Mouse (Mus musculus): Measurements from ENCODE around the gene Vmp1. TPM values are rescaled to one million over a fixed set of nuclear protein-coding genes. Genes with fewer than 3 reads are reported as not detected.

Gene Vmp1
- polyA plus RNA-seq, 1 experiment from 2014 or later, result 387 TPM

DNA sequence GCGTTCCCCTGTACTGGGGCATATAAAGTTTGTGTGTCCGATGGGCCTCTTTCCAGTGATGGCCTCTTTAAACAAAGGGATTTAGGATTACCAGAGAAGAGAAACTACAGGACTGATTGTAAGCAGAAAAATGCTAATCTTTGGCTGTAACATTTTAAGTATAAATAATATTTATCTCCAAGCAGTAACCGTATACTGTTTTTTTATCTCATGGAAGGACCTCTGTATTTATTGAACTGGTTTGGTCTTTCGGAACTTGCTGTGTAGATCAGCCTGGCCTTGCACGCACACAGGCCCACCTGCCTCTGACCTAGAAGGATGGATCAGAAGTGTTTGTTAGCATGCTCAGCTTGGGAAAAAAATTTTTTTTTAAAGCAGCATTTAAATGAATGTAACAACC is 69.0 kb downstream of the Vmp1 start:
- no peak for ATAC-seq
- Histone ChIP-seq H3K4me2 (replicated peaks; ENCODE audit: low read depth) (no peak overlapping the region), H3K27me3 (replicated peaks; ENCODE audit: control insufficient read depth, insufficient read depth, low read length) (no peaks in the 10 kb centered on the region), H3K4me3 (ENCODE audit: low read depth, low read length) (no peak overlapping the region), H3K9ac (ENCODE audit: low read depth, low read length) (no peak overlapping the region; the same call in 1 of the 2 replicates), H3K27ac (ENCODE audit: low read depth, low read length) (0 out of 2 replicates have a peak overlapping the region, but pooled peaks have one; percentile 4), H3K36me3 (ENCODE audit: control insufficient read depth, insufficient read depth) (peaks cover 10% of the 10 kb centered on the region; the same call in 1 of the 2 replicates), H3K9me3 (ENCODE audit: control insufficient read depth) (no peaks in the 10 kb centered on the region), H3K4me1 (replicated peaks; ENCODE audit: control insufficient read depth, insufficient read depth, low read length) (no peaks in the 10 kb centered on the region; the same call in 1 of the 2 replicates)
- 64% methylated on average over 5 of the region's 5 CpGs for WGBS
- no peak for TF ChIP-seq CTCF (IDR thresholded peaks at IDR 0.05; ENCODE audit: low read depth)

DNA sequence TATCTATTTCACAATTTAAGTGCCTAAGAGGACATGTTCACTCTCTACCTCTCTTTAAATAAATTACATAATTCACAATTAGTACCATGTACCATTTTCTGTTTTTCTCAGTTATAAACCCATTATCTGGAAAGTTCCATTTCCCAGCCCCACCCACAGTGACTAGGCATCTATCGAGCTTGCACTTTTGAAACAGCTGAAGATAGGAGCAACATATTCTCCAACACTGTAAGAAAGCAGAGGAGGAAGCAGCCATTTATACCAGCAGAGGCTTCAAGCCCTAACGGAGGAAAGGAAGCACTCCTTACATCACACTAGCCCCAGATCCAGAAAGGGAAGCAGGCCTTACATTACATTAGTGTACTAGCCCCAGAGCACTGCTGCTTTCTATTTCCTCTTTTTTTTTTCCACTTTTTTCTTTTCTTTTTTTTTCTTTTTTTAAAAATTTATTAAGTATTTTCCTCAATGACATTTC is 69.5 kb downstream of the Vmp1 start:
- Histone ChIP-seq H3K36me3 (ENCODE audit: control insufficient read depth, insufficient read depth) (peaks cover 10% of the 10 kb centered on the region; the same call in 1 of the 2 replicates), H3K9me3 (ENCODE audit: control insufficient read depth) (no peaks in the 10 kb centered on the region), H3K9ac (ENCODE audit: low read depth, low read length) (no peak overlapping the region), H3K4me2 (replicated peaks; ENCODE audit: low read depth) (no peak overlapping the region), H3K27me3 (replicated peaks; ENCODE audit: control insufficient read depth, insufficient read depth, low read length) (no peaks in the 10 kb centered on the region), H3K4me1 (replicated peaks; ENCODE audit: control insufficient read depth, insufficient read depth, low read length) (no peaks in the 10 kb centered on the region; the same call in 1 of the 2 replicates), H3K27ac (ENCODE audit: low read depth, low read length) (0 out of 2 replicates have a peak overlapping the region, but pooled peaks have one; percentile 4), H3K4me3 (ENCODE audit: low read depth, low read length) (no peak overlapping the region)
- 18% methylated on average over 2 of the region's 2 CpGs for WGBS
- peak; percentile 34; the same call in 1 of the 2 replicates for ATAC-seq
- TF ChIP-seq CTCF (IDR thresholded peaks at IDR 0.05; ENCODE audit: low read depth), result no peak

GRCm38 (mm10) chr11:86611991-86612390 is 71.6 kb downstream of the Vmp1 start:
- no peak for ATAC-seq
- Histone ChIP-seq H3K9ac (ENCODE audit: low read depth, low read length) (no peak overlapping the region), H3K4me1 (replicated peaks; ENCODE audit: control insufficient read depth, insufficient read depth, low read length) (no peaks in the 10 kb centered on the region; the same call in 1 of the 2 replicates), H3K4me3 (ENCODE audit: low read depth, low read length) (no peak overlapping the region), H3K27ac (ENCODE audit: low read depth, low read length) (no peak overlapping the region), H3K27me3 (replicated peaks; ENCODE audit: control insufficient read depth, insufficient read depth, low read length) (no peaks in the 10 kb centered on the region), H3K4me2 (replicated peaks; ENCODE audit: low read depth) (no peak overlapping the region), H3K36me3 (ENCODE audit: control insufficient read depth, insufficient read depth) (peaks cover 10% of the 10 kb centered on the region; the same call in 1 of the 2 replicates), H3K9me3 (ENCODE audit: control insufficient read depth) (no peaks in the 10 kb centered on the region)
- 92% methylated on average over 1 of the region's 1 CpGs for WGBS
- no peak for TF ChIP-seq CTCF (IDR thresholded peaks at IDR 0.05; ENCODE audit: low read depth)

- Histone ChIP-seq H3K9ac (ENCODE audit: low read depth, low read length) (no peak overlapping the region), H3K4me3 (ENCODE audit: low read depth, low read length) (no peak overlapping the region), H3K36me3 (ENCODE audit: control insufficient read depth, insufficient read depth) (peaks cover 9% of the 10 kb centered on the region; the same call in 1 of the 2 replicates), H3K27ac (ENCODE audit: low read depth, low read length) (no peak overlapping the region), H3K4me1 (replicated peaks; ENCODE audit: control insufficient read depth, insufficient read depth, low read length) (peaks cover under 1% of the 10 kb centered on the region; the same call in 1 of the 2 replicates), H3K27me3 (replicated peaks; ENCODE audit: control insufficient read depth, insufficient read depth, low read length) (no peaks in the 10 kb centered on the region), H3K4me2 (replicated peaks; ENCODE audit: low read depth) (no peak overlapping the region), H3K9me3 (ENCODE audit: control insufficient read depth) (no peaks in the 10 kb centered on the region)
- peak; percentile 22; the same call in 1 of the 2 replicates for ATAC-seq
- no peak for TF ChIP-seq CTCF (IDR thresholded peaks at IDR 0.05; ENCODE audit: low read depth)
- WGBS, result 63% methylated on average over 3 of the region's 3 CpGs
Measured at GRCm38 (mm10) chr11:86610239-86610638, 73.4 kb downstream of the Vmp1 start.

DNA sequence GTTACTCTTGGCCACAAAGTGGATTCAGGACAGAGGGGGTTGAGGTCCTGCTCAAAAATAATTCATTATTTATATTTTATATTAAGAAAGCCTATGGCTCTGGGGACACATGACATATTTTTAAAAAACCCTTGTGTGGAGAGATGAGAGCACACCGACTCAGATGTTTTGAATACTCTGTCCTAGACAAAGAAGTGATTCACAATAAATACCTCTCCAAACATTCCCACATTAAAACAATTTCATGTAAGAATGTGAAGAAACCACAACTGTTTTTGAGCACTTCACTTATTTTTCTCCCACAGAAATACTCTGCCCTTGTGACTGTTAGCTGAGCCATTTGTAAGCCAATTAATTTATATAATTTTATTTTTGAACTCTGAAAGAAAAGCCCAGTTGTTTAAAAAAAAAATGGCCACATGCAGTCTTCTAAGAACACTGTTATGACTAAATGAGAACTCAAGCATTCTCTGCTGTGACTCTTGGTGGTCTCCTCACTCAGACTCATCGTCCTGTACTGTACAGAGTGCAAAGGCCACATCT is 75.8 kb downstream of the Vmp1 start:
- H3K27me3 ChIP-seq (replicated peaks; ENCODE audit: control insufficient read depth, insufficient read depth, low read length), result no peaks in the 10 kb centered on the region
- H3K9ac ChIP-seq (ENCODE audit: low read depth, low read length), result no peak overlapping the region
- peaks cover 11% of the 10 kb centered on the region; the same call in 1 of the 2 replicates for H3K4me1 ChIP-seq (replicated peaks; ENCODE audit: control insufficient read depth, insufficient read depth, low read length)
- 54% methylated on average over 2 of the region's 2 CpGs for WGBS
- H3K4me2 ChIP-seq (replicated peaks; ENCODE audit: low read depth), result no peak overlapping the region
- no peak for ATAC-seq
- no peak overlapping the region for H3K4me3 ChIP-seq (ENCODE audit: low read depth, low read length)
- no peak for TF ChIP-seq CTCF (IDR thresholded peaks at IDR 0.05; ENCODE audit: low read depth)
- no peaks in the 10 kb centered on the region for H3K9me3 ChIP-seq (ENCODE audit: control insufficient read depth)
- peak overlapping the region; percentile 55; the same call in 1 of the 2 replicates for H3K27ac ChIP-seq (ENCODE audit: low read depth, low read length)
- H3K36me3 ChIP-seq (ENCODE audit: control insufficient read depth, insufficient read depth), result peaks cover 9% of the 10 kb centered on the region; the same call in 1 of the 2 replicates

- Histone ChIP-seq H3K9me3 (ENCODE audit: control insufficient read depth) (no peaks in the 10 kb centered on the region), H3K27me3 (replicated peaks; ENCODE audit: control insufficient read depth, insufficient read depth, low read length) (no peaks in the 10 kb centered on the region), H3K4me2 (replicated peaks; ENCODE audit: low read depth) (no peak overlapping the region), H3K9ac (ENCODE audit: low read depth, low read length) (no peak overlapping the region), H3K4me3 (ENCODE audit: low read depth, low read length) (no peak overlapping the region), H3K36me3 (ENCODE audit: control insufficient read depth, insufficient read depth) (peaks cover 9% of the 10 kb centered on the region; the same call in 1 of the 2 replicates), H3K27ac (ENCODE audit: low read depth, low read length) (peak overlapping the region; percentile 61), H3K4me1 (replicated peaks; ENCODE audit: control insufficient read depth, insufficient read depth, low read length) (peaks cover 11% of the 10 kb centered on the region; the same call in 1 of the 2 replicates)
- WGBS, result 63% methylated on average over 2 of the region's 2 CpGs
- ATAC-seq, result peak; percentile 72
- TF ChIP-seq CTCF (IDR thresholded peaks at IDR 0.05; ENCODE audit: low read depth), result no peak
Measured at GRCm38 (mm10) chr11:86606621-86607339, 76.9 kb downstream of the Vmp1 start.
